32 mouse cellular contexts compared by ENCODE assay signal in genomic region chr2:119274126-119274525, GRCm38 (mm10). TPM values are rescaled to one million over a fixed set of nuclear protein-coding genes. Genes with fewer than 3 reads are reported as not detected.
DNase-seq lines count a peak whose midpoint lies in the region; ATAC-seq lines count a peak whose summit lies in the region.
"Had no signal": no experiment of that assay in that cellular context is flagged by ENCODE, and none has a peak within 500 bp of the region (broad histone marks: within the 10 kb centered on the region; RNA-seq: fewer than 3 reads in every experiment).

No protein-coding gene starts in this region.

- no peak overlapping the region for H3K4me2 ChIP-seq in midbrain, embryonic 11.5 days
- no peak overlapping the region for H3K4me2 ChIP-seq in midbrain, embryonic 15.5 days
- H3K4me2 ChIP-seq in forebrain, embryonic 12.5 days, result no peak overlapping the region
- H3K4me2 ChIP-seq: embryonic facial prominence, embryonic 15.5 days; hindbrain, embryonic 12.5 days had no signal

- H3K9me3 ChIP-seq in midbrain, embryonic 11.5 days (ENCODE audit: control insufficient read depth, low read length), result no peaks in the 10 kb centered on the region
- H3K9me3 ChIP-seq in midbrain, embryonic 15.5 days, result no peaks in the 10 kb centered on the region
- no peaks in the 10 kb centered on the region for H3K9me3 ChIP-seq in forebrain, embryonic 12.5 days
- H3K9me3 ChIP-seq: embryonic facial prominence, embryonic 15.5 days; forebrain, embryonic 10.5 days; heart, embryonic 10.5 days; hindbrain, embryonic 12.5 days had no signal

- no peak overlapping the region for H3K9ac ChIP-seq in midbrain, embryonic 11.5 days (ENCODE audit: low read length)
- no peak overlapping the region for H3K9ac ChIP-seq in midbrain, embryonic 15.5 days
- H3K9ac ChIP-seq in forebrain, embryonic 12.5 days, result no peak overlapping the region
- H3K9ac ChIP-seq: embryonic facial prominence, embryonic 15.5 days; hindbrain, embryonic 12.5 days had no signal

- H3K36me3 ChIP-seq in midbrain, embryonic 11.5 days (ENCODE audit: control insufficient read depth, insufficient read depth, low read length), result no peaks in the 10 kb centered on the region
- no peaks in the 10 kb centered on the region for H3K36me3 ChIP-seq in midbrain, embryonic 15.5 days (replicated peaks)
- no peaks in the 10 kb centered on the region for H3K36me3 ChIP-seq in forebrain, embryonic 12.5 days (replicated peaks)
- H3K36me3 ChIP-seq: embryonic facial prominence, embryonic 15.5 days; forebrain, embryonic 10.5 days; heart, embryonic 10.5 days; hindbrain, embryonic 12.5 days had no signal

- ATAC-seq in midbrain, embryonic 11.5 days (ENCODE audit: low FRiP score), result no peak
- no peak for ATAC-seq in midbrain, embryonic 15.5 days (replicated peaks)
- ATAC-seq in forebrain, embryonic 12.5 days (ENCODE audit: low FRiP score), result no peak
- ATAC-seq: forebrain, embryonic 16.5 days; Patski had no signal

- no peak overlapping the region for H3K27ac ChIP-seq in midbrain, embryonic 11.5 days (ENCODE audit: low read depth, low read length)
- H3K27ac ChIP-seq in midbrain, embryonic 15.5 days, result no peak overlapping the region
- no peak overlapping the region for H3K27ac ChIP-seq in forebrain, embryonic 12.5 days
- H3K27ac ChIP-seq: embryonic facial prominence, embryonic 15.5 days; forebrain, embryonic 10.5 days; heart, embryonic 10.5 days; hindbrain, embryonic 12.5 days had no signal

- peaks cover 5% of the 10 kb centered on the region; the same call in 1 of the 2 replicates for H3K4me1 ChIP-seq in midbrain, embryonic 11.5 days (ENCODE audit: control insufficient read depth, insufficient read depth, low read length)
- H3K4me1 ChIP-seq in midbrain, embryonic 15.5 days, result peaks cover 15% of the 10 kb centered on the region
- peaks cover 5% of the 10 kb centered on the region; the same call in 1 of the 2 replicates for H3K4me1 ChIP-seq in forebrain, embryonic 12.5 days

- H3K4me3 ChIP-seq in midbrain, embryonic 11.5 days (ENCODE audit: low read depth, low read length), result no peak overlapping the region
- H3K4me3 ChIP-seq in midbrain, embryonic 15.5 days, result no peak overlapping the region
- H3K4me3 ChIP-seq in forebrain, embryonic 12.5 days (replicated peaks), result no peak overlapping the region
- H3K4me3 ChIP-seq: embryonic facial prominence, embryonic 15.5 days; erythroblast, embryonic 14.5 days; forebrain, embryonic 10.5 days; heart, embryonic 10.5 days; hindbrain, embryonic 12.5 days had no signal

- 73% methylated on average over 1 of the region's 1 CpGs for WGBS in midbrain, embryonic 11.5 days
- WGBS in midbrain, embryonic 15.5 days, result 79% methylated on average over 1 of the region's 1 CpGs
- 80% methylated on average over 1 of the region's 1 CpGs for WGBS in forebrain, embryonic 12.5 days

- peak; percentile 51 for DNase-seq in adrenal gland, adult 2 months
- DNase-seq in adrenal gland, postnatal 4 days (ENCODE audit: low spot score in 2 of 2), result no peak
- peak; percentile 61 to 75 for DNase-seq in kidney, adult 8-10 months
- no peak for DNase-seq in kidney, adult 18-20 months
- DNase-seq in midbrain, embryonic 11.5 days (ENCODE audit: low spot score, missing footprints), result peak; percentile 28
- no peak for DNase-seq in left cerebral cortex, adult 9 months (ENCODE audit: low spot score in 2 of 2)
- DNase-seq: adrenal gland, adult 8-10 months; cerebellum, adult 11 months; cerebellum, adult 8-10 months; cerebellum, postnatal 14 days; embryo, embryonic 11 days; gastrocnemius, postnatal 10 days; heart, adult 18-20 months; heart, postnatal 10 days; heart, postnatal 4 days had no signal

- peaks cover 2% of the 10 kb centered on the region for H3K27me3 ChIP-seq in midbrain, embryonic 11.5 days (ENCODE audit: control insufficient read depth, insufficient read depth, low read length)
- H3K27me3 ChIP-seq in midbrain, embryonic 15.5 days (replicated peaks), result no peaks in the 10 kb centered on the region; the same call in 1 of the 2 replicates
- H3K27me3 ChIP-seq in forebrain, embryonic 12.5 days, result peaks cover 22% of the 10 kb centered on the region
- H3K27me3 ChIP-seq: Patski had no signal

RNA-seq across cellular contexts. Expression of gene Rhov, which starts 3.1 kb away (rescaled TPM):
- 1 to 10 TPM in 1 of 2 experiments, under 1 TPM in 1; 0.23 to 2.2 TPM for total RNA-seq in adrenal gland, adult 2 months (2021)
- polyA plus RNA-seq in adrenal gland, adult 2 months (2012; rRNA removed), result 0.34 and 0.91 TPM in 2 replicates
- total RNA-seq in adrenal gland, postnatal 4 days (2021), result under 1 TPM; 0.62 to 0.76 TPM
- polyA plus RNA-seq in midbrain, embryonic 11.5 days (2014; fragmentation: Nextera tagmentation; extraction: Ambion mirVana), result 1.3 and 2.6 TPM in 2 replicates
- 43.3 and 45.5 TPM in 2 replicates for polyA plus RNA-seq in midbrain, embryonic 15.5 days (2015; fragmentation: Nextera tagmentation; extraction: Ambion mirVana)
- polyA plus RNA-seq in forebrain, embryonic 12.5 days (2016; fragmentation: Nextera tagmentation; extraction: Ambion mirVana), result 3.7 and 3.9 TPM in 2 replicates
- total RNA-seq: gastrocnemius, postnatal 10 days; heart, adult 18-20 months; heart, postnatal 10 days; heart, postnatal 4 days had no signal
- polyA plus RNA-seq: erythroblast, embryonic 14.5 days had no signal

RNA-seq across cellular contexts. Expression of gene Vps18, which starts 14.4 kb away (rescaled TPM):
- total RNA-seq in adrenal gland, adult 2 months (2021), result 10 to 100 TPM; 21.2 to 22.0 TPM
- polyA plus RNA-seq in adrenal gland, adult 2 months (2012; rRNA removed), result 27.6 and 30.1 TPM in 2 replicates
- 10 to 100 TPM; 24.3 to 24.4 TPM for total RNA-seq in adrenal gland, postnatal 4 days (2021)
- polyA plus RNA-seq in midbrain, embryonic 11.5 days (2014; fragmentation: Nextera tagmentation; extraction: Ambion mirVana), result 9.8 and 10.0 TPM in 2 replicates
- 31.7 and 32.3 TPM in 2 replicates for polyA plus RNA-seq in midbrain, embryonic 15.5 days (2015; fragmentation: Nextera tagmentation; extraction: Ambion mirVana)
- 25.5 and 27.4 TPM in 2 replicates for polyA plus RNA-seq in forebrain, embryonic 12.5 days (2016; fragmentation: Nextera tagmentation; extraction: Ambion mirVana)

RNA-seq across cellular contexts. Expression of gene Spint1, which starts 37.0 kb away (rescaled TPM):
- 1 to 10 TPM; 1.8 to 3.4 TPM for total RNA-seq in adrenal gland, adult 2 months (2021)
- polyA plus RNA-seq in adrenal gland, adult 2 months (2012; rRNA removed), result 1.9 and 2.9 TPM in 2 replicates
- total RNA-seq in adrenal gland, postnatal 4 days (2021), result 10 to 100 TPM in 1 of 2 experiments, 1 to 10 TPM in 1; 8.2 to 17.6 TPM
- 1.1 and 1.2 TPM in 2 replicates for polyA plus RNA-seq in midbrain, embryonic 11.5 days (2014; fragmentation: Nextera tagmentation; extraction: Ambion mirVana)
- polyA plus RNA-seq in midbrain, embryonic 15.5 days (2015; fragmentation: Nextera tagmentation; extraction: Ambion mirVana), result 0.65 and 0.77 TPM in 2 replicates
- polyA plus RNA-seq in forebrain, embryonic 12.5 days (2016; fragmentation: Nextera tagmentation; extraction: Ambion mirVana), result 2.0 and 2.1 TPM in 2 replicates
- total RNA-seq: heart, postnatal 10 days; heart, postnatal 4 days had no signal
- polyA plus RNA-seq: erythroblast, embryonic 14.5 days had no signal

RNA-seq across cellular contexts. Expression of gene Ppp1r14d, which starts 44.4 kb away (rescaled TPM):
- total RNA-seq in adrenal gland, adult 2 months (2021), result not detected
- polyA plus RNA-seq in adrenal gland, adult 2 months (2012; rRNA removed), result not detected in 2 replicates
- not detected for total RNA-seq in adrenal gland, postnatal 4 days (2021)
- 0.21 TPM in 1 of 2 replicates, not detected in the other for polyA plus RNA-seq in midbrain, embryonic 11.5 days (2014; fragmentation: Nextera tagmentation; extraction: Ambion mirVana)
- not detected in 2 replicates for polyA plus RNA-seq in midbrain, embryonic 15.5 days (2015; fragmentation: Nextera tagmentation; extraction: Ambion mirVana)
- not detected in 2 replicates for polyA plus RNA-seq in forebrain, embryonic 12.5 days (2016; fragmentation: Nextera tagmentation; extraction: Ambion mirVana)
- total RNA-seq: adrenal gland, adult 8-10 months; adrenal gland, postnatal 36 days; common myeloid progenitor, adult 5-6 weeks; gastrocnemius, postnatal 10 days; gastrocnemius, postnatal 4 days; heart, adult 18-20 months; heart, postnatal 10 days; heart, postnatal 4 days had no signal
- polyA plus RNA-seq: brain, embryonic 14.5 days; embryonic facial prominence, embryonic 11.5 days; erythroblast, embryonic 14.5 days; forebrain, embryonic 16.5 days; frontal cortex, adult 2 months; heart, embryonic 14.5 days; Patski had no signal

RNA-seq across cellular contexts. Expression of gene Dll4, which starts 51.5 kb away (rescaled TPM):
- total RNA-seq in adrenal gland, adult 2 months (2021), result 1 to 10 TPM; 5.8 to 9.8 TPM
- 14.9 and 16.0 TPM in 2 replicates for polyA plus RNA-seq in adrenal gland, adult 2 months (2012; rRNA removed)
- total RNA-seq in adrenal gland, postnatal 4 days (2021), result 10 to 100 TPM; 13.8 to 15.0 TPM
- 3.1 and 4.0 TPM in 2 replicates for polyA plus RNA-seq in midbrain, embryonic 11.5 days (2014; fragmentation: Nextera tagmentation; extraction: Ambion mirVana)
- 5.2 and 5.3 TPM in 2 replicates for polyA plus RNA-seq in midbrain, embryonic 15.5 days (2015; fragmentation: Nextera tagmentation; extraction: Ambion mirVana)
- 3.5 and 3.8 TPM in 2 replicates for polyA plus RNA-seq in forebrain, embryonic 12.5 days (2016; fragmentation: Nextera tagmentation; extraction: Ambion mirVana)
- total RNA-seq: common myeloid progenitor, adult 5-6 weeks had no signal
- polyA plus RNA-seq: C2C12 had no signal

Comparison
In these comparisons a context has a peak if more than half of its experiments do, and no peak if none do; other contexts are left out.
1. DNase-seq: peak in adrenal gland, adult 2 months (single experiment), kidney, adult 8-10 months (2 of 2) and midbrain, embryonic 11.5 days (single experiment); none in adrenal gland, postnatal 4 days (0 of 2), kidney, adult 18-20 months (single experiment) and left cerebral cortex, adult 9 months (0 of 2).